Mouse (Mus musculus) cerebellum, adult 2 months (tissue): Measurements from ENCODE around the gene Rplp2. TPM values are rescaled to one million over a fixed set of nuclear protein-coding genes. Genes with fewer than 3 reads are reported as not detected.

Source experiments
- DNase-seq, 2 experiments: peaks; one replicate each; pipeline ENCODE4 v3.0.0; 2021
- H3K27ac ChIP-seq: fragments of 200-500 bp; 2 replicates; pipeline ENCODE4 v1.5.1; 2012; ENCODE audit warnings: low read length, control low read depth, inconsistent platforms; ENCODE audit not compliant: insufficient read depth
- H3K27me3 ChIP-seq: fragments of 200-500 bp; 2 replicates; pipeline ENCODE4 v1.6.1; 2012; ENCODE audit warnings: inconsistent platforms, mild to moderate bottlenecking, low read length, moderate library complexity; ENCODE audit not compliant: control insufficient read depth, insufficient read depth
- H3K4me1 ChIP-seq: fragments of 200-500 bp; 2 replicates; pipeline ENCODE4 v1.6.1; 2011; ENCODE audit warnings: low read length; ENCODE audit not compliant: control insufficient read depth, insufficient read depth
- H3K4me3 ChIP-seq: fragments of 200-500 bp; replicated peaks from 2 replicates; pipeline ENCODE3; 2011; ENCODE audit warnings: mild to moderate bottlenecking, low read depth, low read length, control low read depth; ENCODE audit not compliant: insufficient read depth
- CTCF ChIP-seq: fragments of 200-500 bp; IDR thresholded peaks from 2 replicates; pipeline ENCODE4 v1.5.1; 2011; ENCODE audit warnings: low read depth, mild to moderate bottlenecking, control low read depth, low read length, moderate library complexity, borderline replicate concordance; ENCODE audit not compliant: insufficient read depth
- POLR2A ChIP-seq: fragments of 200-500 bp; IDR thresholded peaks from 2 replicates; pipeline ENCODE4 v1.6.1; 2011; ENCODE audit warnings: low read length, control low read depth, borderline replicate concordance; ENCODE audit not compliant: insufficient read depth
- WGBS: fragments of 180-500 bp; shearing (Covaris S2); methylation state at CpG from one replicate; pipeline ENCODE4 v1.1.7; 2018; 5-methylcytosine and 5-hydroxymethylcytosine counted together
- polyA plus RNA-seq: library from polyadenylated mRNA; depleted of rRNA; stranded (reverse); fragments of >200 nt; gene quantifications from 2 replicates; pipeline ENCODE4 v1.2.3, GENCODE M21; 2012

Gene Rplp2
- polyA plus RNA-seq, 1 experiment = 571 TPM

DNA sequence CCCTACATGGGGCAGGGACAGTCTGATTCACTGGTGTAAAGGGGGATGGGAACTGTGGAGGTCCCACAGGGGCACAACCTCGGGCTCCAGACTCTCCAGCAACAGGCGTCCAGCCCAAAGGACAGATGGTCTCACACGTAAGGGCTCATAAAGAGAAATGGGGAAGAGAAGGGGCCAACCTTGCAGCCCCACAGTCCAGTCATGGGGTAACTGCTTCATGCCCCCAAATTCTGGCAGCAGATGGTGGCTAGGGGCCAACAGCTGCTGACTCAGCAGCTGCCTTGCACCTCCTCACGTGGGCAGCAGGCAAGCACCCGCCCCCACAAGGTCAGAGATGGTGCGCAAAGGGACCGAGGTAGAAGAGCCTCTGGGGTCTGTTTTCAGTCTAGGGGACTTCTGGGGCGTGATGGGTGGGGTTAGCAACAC lies 15.0 kb upstream of the Rplp2 start:
- peak overlapping the region; percentile 84 for H3K4me3 ChIP-seq
- no peaks in the 10 kb centered on the region for H3K27me3 ChIP-seq
- TF ChIP-seq POLR2A (no peak), CTCF (no peak)
- 4% methylated on average over 8 of the region's 8 CpGs for WGBS
- peak; percentile 70 to 74 for DNase-seq
- peak overlapping the region; percentile 85 for H3K27ac ChIP-seq
- peaks cover 37% of the 10 kb centered on the region for H3K4me1 ChIP-seq

- WGBS = 7% methylated on average over 6 of the region's 6 CpGs
- DNase-seq = peak; percentile 94 to 98
- peaks cover 35% of the 10 kb centered on the region for H3K4me1 ChIP-seq
- peak; percentile 17; the same call in 1 of the 2 replicates for TF ChIP-seq CTCF
- peak; percentile 63; the same call in 1 of the 2 replicates for TF ChIP-seq POLR2A
- peak overlapping the region; percentile 98 for H3K27ac ChIP-seq
- H3K27me3 ChIP-seq = no peaks in the 10 kb centered on the region
- peak overlapping the region; percentile 84 for H3K4me3 ChIP-seq
Measured at GRCm38 (mm10) chr7:141432741-141433516, 14.2 kb upstream of the Rplp2 start.

DNA sequence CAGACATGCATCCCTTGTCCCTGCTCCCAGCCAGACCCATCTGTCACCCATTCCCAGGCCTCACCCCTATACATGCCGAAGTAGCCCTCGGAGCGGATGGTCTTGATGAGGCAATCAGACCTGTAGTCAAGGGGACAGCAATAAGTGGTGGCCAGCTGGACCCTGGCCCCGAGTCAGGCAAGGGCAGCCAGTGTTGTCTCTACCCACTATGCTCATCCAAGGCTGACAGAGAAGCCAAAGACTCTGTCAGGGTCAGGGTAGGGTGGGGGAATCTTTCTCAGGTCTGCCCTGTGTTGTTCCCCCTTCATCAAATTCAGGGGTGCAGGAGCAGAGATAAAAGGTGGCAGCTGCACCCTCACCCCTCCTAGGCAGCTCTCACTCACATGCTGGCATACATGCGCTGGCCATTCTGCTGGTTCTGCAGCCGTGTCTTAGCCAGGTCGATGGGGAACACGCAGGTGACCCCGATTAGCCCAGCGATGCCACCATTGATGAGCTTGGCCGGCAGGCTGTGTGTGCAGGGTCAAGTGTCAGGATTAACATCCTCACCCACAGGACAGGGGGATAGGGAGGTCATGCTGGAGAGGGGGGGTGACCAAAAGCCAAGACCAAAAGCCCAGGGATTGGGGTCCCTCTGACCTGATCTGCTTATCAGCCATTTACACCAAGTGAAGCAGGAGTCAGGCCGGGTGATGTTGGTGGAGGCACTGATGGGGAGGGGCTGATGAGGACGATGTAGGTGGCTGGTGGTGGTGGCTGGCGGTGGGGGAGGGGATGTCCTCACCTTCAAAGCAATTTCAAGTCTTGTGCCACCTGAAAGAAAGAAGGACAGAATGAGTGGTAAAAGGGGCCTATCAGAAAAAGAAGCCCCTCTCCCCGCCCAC lies 13.4 kb upstream of the Rplp2 start:
- WGBS = 9% methylated on average over 15 of the region's 15 CpGs
- H3K4me3 ChIP-seq = peak overlapping the region; percentile 84
- H3K4me1 ChIP-seq = peaks cover 44% of the 10 kb centered on the region
- DNase-seq = peak; percentile 65 to 70
- TF ChIP-seq CTCF = no peak
- TF ChIP-seq POLR2A = no peak
- no peaks in the 10 kb centered on the region for H3K27me3 ChIP-seq
- H3K27ac ChIP-seq = peak overlapping the region; percentile 98

- Histone ChIP-seq H3K27ac (peak overlapping the region; percentile 98), H3K4me1 (peaks cover 50% of the 10 kb centered on the region), H3K4me3 (peak overlapping the region; percentile 84), H3K27me3 (no peaks in the 10 kb centered on the region)
- peak; percentile 86 to 90 for DNase-seq
- TF ChIP-seq POLR2A (peak; percentile 57; the same call in 1 of the 2 replicates), CTCF (no peak)
- under 1% methylated on average over 8 of the region's 8 CpGs for WGBS
Measured at GRCm38 (mm10) chr7:141434464-141434863, 12.7 kb upstream of the Rplp2 start.

DNA sequence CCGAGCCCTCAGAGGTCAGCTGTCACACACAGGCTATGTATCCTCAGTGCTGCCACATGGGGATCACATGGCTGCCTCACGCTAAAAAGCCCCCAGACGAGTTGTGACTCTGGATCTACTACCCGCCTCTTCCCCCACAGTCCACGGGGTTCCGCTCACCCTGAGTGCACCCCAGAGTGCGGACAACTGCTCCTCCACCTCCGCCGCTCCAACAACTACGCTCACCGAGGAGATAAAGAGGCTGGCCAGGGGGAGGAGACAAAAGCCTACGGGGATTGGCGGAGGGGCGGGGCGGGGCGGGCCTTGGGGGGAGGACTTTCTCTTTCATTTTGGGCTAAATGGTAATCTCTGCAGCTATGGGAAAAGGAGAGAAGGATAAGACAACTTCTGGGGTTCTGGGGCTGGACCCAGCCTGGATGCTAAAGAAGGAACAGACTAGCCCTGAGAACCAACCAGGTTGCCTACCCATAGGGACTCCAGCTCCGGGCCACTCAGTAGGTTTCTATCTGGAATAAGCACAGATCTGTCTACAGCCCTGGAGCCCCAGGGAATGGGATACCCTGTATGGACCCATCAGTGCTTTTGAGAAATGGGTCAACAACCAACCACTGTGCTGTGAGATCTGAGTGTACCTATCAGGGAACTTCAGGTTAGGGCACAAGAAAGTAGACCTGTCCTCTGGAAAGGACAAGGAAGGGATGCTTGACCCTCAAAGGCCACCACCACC lies 11.9 kb upstream of the Rplp2 start:
- TF ChIP-seq CTCF (no peak), POLR2A (peak; percentile 96)
- peak overlapping the region; percentile 98 for H3K27ac ChIP-seq
- WGBS = 1% methylated on average over 17 of the region's 17 CpGs
- peak overlapping the region; percentile 84 for H3K4me3 ChIP-seq
- DNase-seq = peak; percentile 83 to 84
- H3K4me1 ChIP-seq = peaks cover 45% of the 10 kb centered on the region
- no peaks in the 10 kb centered on the region for H3K27me3 ChIP-seq

DNA sequence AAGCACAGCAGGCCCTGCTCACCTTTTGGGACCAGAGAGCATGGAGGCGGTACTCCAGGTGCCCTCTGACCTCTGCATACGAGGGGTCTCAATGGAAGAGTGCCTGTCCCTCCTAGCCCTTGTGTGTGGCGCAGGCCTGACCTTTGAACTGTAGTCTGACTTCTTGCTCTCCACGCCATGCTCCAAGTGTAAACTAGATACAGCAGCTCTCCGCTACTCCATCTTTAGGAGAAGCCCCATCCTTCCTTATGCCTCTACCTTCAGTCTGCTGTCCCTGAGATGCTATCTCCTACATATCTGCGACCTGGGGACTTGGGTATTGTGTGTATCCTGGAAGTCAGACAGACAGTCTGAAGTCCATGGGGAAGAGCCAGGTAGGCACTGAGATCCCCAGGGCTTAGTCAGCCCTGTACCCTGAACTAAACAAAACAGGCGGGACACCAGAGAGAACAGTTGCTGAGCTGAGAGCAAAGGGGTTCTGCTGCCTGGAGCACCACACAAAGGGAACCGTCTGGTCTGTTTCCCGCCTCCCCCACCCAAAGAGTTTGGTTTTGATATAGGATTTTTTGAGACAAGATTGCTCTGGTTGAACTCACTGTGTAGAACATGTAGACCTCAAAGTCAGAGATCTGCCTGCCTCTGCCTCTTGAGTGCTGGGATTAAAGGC lies 11.2 kb upstream of the Rplp2 start:
- H3K27ac ChIP-seq = peak overlapping the region; percentile 75
- H3K4me3 ChIP-seq = peak overlapping the region; percentile 55
- no peak for TF ChIP-seq CTCF
- no peak for TF ChIP-seq POLR2A
- 72% methylated on average over 9 of the region's 9 CpGs for WGBS
- DNase-seq = peak in 1 of 2 experiments; percentile 39
- H3K4me1 ChIP-seq = peaks cover 45% of the 10 kb centered on the region
- no peaks in the 10 kb centered on the region for H3K27me3 ChIP-seq

DNA sequence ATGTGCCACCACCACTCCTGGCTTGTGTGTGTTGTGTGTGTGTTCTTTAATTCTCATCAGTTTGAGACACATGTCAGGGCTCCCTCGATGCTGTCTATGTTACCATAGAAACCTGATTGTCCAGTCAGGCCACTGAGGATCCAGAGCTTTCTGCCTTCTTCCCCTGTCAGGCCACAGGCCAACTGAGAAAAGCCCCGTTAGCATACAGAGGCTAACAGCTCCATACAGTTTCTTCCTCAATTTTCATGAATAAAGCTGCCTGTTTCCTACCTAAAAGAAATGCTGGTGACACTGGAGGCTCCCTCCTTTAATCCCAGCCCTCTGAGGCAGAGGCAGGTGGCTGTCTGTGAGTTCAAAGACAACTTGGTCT lies 10.7 kb upstream of the Rplp2 start:
- H3K27me3 ChIP-seq = no peaks in the 10 kb centered on the region
- H3K27ac ChIP-seq = no peak overlapping the region; the same call in 1 of the 2 replicates
- peaks cover 40% of the 10 kb centered on the region for H3K4me1 ChIP-seq
- peak overlapping the region; percentile 98 for H3K4me3 ChIP-seq
- no peak for TF ChIP-seq CTCF
- no peak for TF ChIP-seq POLR2A
- WGBS = 20% methylated on average over 2 of the region's 2 CpGs
- peak in 1 of 2 experiments; percentile 18 for DNase-seq
